28 mouse cellular contexts compared by ENCODE assay signal in the genomic region with DNA sequence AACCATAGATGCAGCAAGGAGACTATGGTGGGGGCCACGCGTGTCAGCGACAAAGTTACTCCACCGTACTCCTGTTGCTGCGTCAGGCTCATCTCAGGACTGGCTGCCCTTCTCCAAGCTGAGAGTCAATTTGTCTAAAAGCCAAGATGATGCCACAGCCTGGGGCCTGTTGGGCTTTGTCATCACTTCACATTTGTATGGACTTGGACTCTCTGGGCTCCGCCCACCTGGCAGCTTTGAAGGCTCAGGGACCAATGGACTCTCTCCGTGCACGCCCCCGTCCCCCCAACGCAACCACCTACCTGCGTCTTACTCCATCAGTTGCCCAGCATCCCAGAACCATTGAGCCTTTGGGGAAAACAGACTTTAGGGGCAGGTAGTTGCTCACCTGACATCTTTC. TPM values are rescaled to one million over a fixed set of nuclear protein-coding genes. Genes with fewer than 3 reads are reported as not detected.
DNase-seq lines count a peak whose midpoint lies in the region; ATAC-seq lines count a peak whose summit lies in the region.
"Had no signal": no experiment of that assay in that cellular context is flagged by ENCODE, and none has a peak within 500 bp of the region (broad histone marks: within the 10 kb centered on the region; RNA-seq: fewer than 3 reads in every experiment).

No protein-coding gene starts in this region.

- H3K9me3 ChIP-seq in heart, embryonic 13.5 days: no peaks in the 10 kb centered on the region
- no peaks in the 10 kb centered on the region for H3K9me3 ChIP-seq in embryonic facial prominence, embryonic 15.5 days (replicated peaks)
- H3K9me3 ChIP-seq: heart, embryonic 15.5 days; hindbrain, embryonic 15.5 days; intestine, embryonic 15.5 days; limb, embryonic 12.5 days; liver, embryonic 15.5 days; lung, embryonic 15.5 days; neural tube, embryonic 15.5 days; stomach, embryonic 15.5 days had no signal

- H3K36me3 ChIP-seq in heart, embryonic 13.5 days: no peaks in the 10 kb centered on the region
- H3K36me3 ChIP-seq in embryonic facial prominence, embryonic 15.5 days: no peaks in the 10 kb centered on the region
- H3K36me3 ChIP-seq: heart, embryonic 15.5 days; hindbrain, embryonic 15.5 days; intestine, embryonic 15.5 days; limb, embryonic 12.5 days; liver, embryonic 15.5 days; lung, embryonic 15.5 days; neural tube, embryonic 15.5 days; stomach, embryonic 15.5 days had no signal

- DNase-seq in heart, postnatal 25 days (ENCODE audit: low spot score): no peak
- DNase-seq in 3T3-L1 (ENCODE audit: low read depth, low spot score) (peak; percentile 29), ES-CJ7 (ENCODE audit: low read depth, low spot score) (peak; percentile 54)
- DNase-seq in ovary, adult 18-20 months (ENCODE audit: low spot score): no peak
- no peak for DNase-seq in urinary bladder, postnatal 36 days (ENCODE audit: low spot score in 2 of 2)
- no peak for DNase-seq in natural killer cell, adult 2 months (ENCODE audit: low spot score in 2 of 2)
- DNase-seq: adrenal gland, adult 2 months; B cell, adult 2 months; cerebellum, adult 2 months; cerebellum, postnatal 25 days; kidney, adult 9 months; kidney, postnatal 14 days; layer of hippocampus, postnatal 36 days; lung, postnatal 36 days; thymus, postnatal 14 days had no signal

- H3K4me1 ChIP-seq in heart, embryonic 13.5 days: peaks cover 28% of the 10 kb centered on the region
- peaks cover 30% of the 10 kb centered on the region for H3K4me1 ChIP-seq in embryonic facial prominence, embryonic 15.5 days

- 0 out of 2 replicates have a peak overlapping the region, but pooled peaks have one; percentile 56 for H3K9ac ChIP-seq in heart, embryonic 13.5 days
- H3K9ac ChIP-seq in embryonic facial prominence, embryonic 15.5 days: no peak overlapping the region
- H3K9ac ChIP-seq: heart, embryonic 15.5 days; hindbrain, embryonic 15.5 days; intestine, embryonic 15.5 days; limb, embryonic 12.5 days; liver, embryonic 15.5 days; lung, embryonic 15.5 days; neural tube, embryonic 15.5 days; stomach, embryonic 15.5 days had no signal

- no peak overlapping the region for H3K4me2 ChIP-seq in heart, embryonic 13.5 days
- peak overlapping the region; percentile 25; the same call in 1 of the 2 replicates for H3K4me2 ChIP-seq in embryonic facial prominence, embryonic 15.5 days (replicated peaks)
- H3K4me2 ChIP-seq: heart, embryonic 15.5 days; hindbrain, embryonic 15.5 days; intestine, embryonic 15.5 days; limb, embryonic 12.5 days; liver, embryonic 15.5 days; lung, embryonic 15.5 days; neural tube, embryonic 15.5 days; stomach, embryonic 15.5 days had no signal

- WGBS in heart, embryonic 13.5 days: 64% methylated on average over 11 of the region's 11 CpGs
- WGBS in embryonic facial prominence, embryonic 15.5 days: 58% methylated on average over 11 of the region's 11 CpGs

- intact Hi-C loops in heart, postnatal 25 days (cut with DNase I): no loop called here

- H3K27me3 ChIP-seq in heart, embryonic 13.5 days (replicated peaks): peaks cover 62% of the 10 kb centered on the region
- peaks cover 21% of the 10 kb centered on the region for H3K27me3 ChIP-seq in embryonic facial prominence, embryonic 15.5 days

- no peak overlapping the region for H3K4me3 ChIP-seq in heart, embryonic 13.5 days
- no peak overlapping the region for H3K4me3 ChIP-seq in embryonic facial prominence, embryonic 15.5 days (replicated peaks)
- H3K4me3 ChIP-seq: heart, embryonic 15.5 days; hindbrain, embryonic 15.5 days; intestine, embryonic 15.5 days; limb, embryonic 12.5 days; liver, embryonic 15.5 days; lung, embryonic 15.5 days; neural tube, embryonic 15.5 days; stomach, embryonic 15.5 days had no signal

- ATAC-seq in heart, embryonic 13.5 days (ENCODE audit: extremely low read depth, insufficient number of reproducible peaks, low FRiP score, low TSS enrichment): no peak
- ATAC-seq in embryonic facial prominence, embryonic 15.5 days (ENCODE audit: insufficient number of reproducible peaks, low FRiP score, low TSS enrichment, low read depth): no peak
- ATAC-seq: intestine, embryonic 15.5 days; midbrain, embryonic 16.5 days had no signal

- H3K27ac ChIP-seq in heart, embryonic 13.5 days (replicated peaks): no peak overlapping the region
- H3K27ac ChIP-seq in embryonic facial prominence, embryonic 15.5 days (replicated peaks): peak overlapping the region; percentile 87
- H3K27ac ChIP-seq: heart, embryonic 15.5 days; hindbrain, embryonic 15.5 days; intestine, embryonic 15.5 days; limb, embryonic 12.5 days; liver, embryonic 15.5 days; lung, embryonic 15.5 days; neural tube, embryonic 15.5 days had no signal

RNA-seq across cellular contexts. Expression of gene Lif, which starts 14.2 kb away (rescaled TPM):
- 0.10 and 0.56 TPM in 2 replicates for polyA plus RNA-seq in heart, embryonic 13.5 days (2015; fragmentation: Nextera tagmentation; extraction: Ambion mirVana)
- total RNA-seq in heart, postnatal 25 days (2021): under 1 TPM; 0.17 to 0.55 TPM
- 0.32 and 0.67 TPM in 2 replicates for polyA plus RNA-seq in embryonic facial prominence, embryonic 15.5 days (2015; fragmentation: Nextera tagmentation; extraction: Ambion mirVana)
- polyA plus RNA-seq: forebrain, embryonic 11.5 days; liver, embryonic 15.5 days had no signal

RNA-seq across cellular contexts. Expression of gene Osm, which starts 35.3 kb away (rescaled TPM):
- polyA plus RNA-seq in heart, embryonic 13.5 days (2015; fragmentation: Nextera tagmentation; extraction: Ambion mirVana): 0.08 TPM in 1 of 2 replicates, not detected in the other
- not detected for total RNA-seq in heart, postnatal 25 days (2021)
- polyA plus RNA-seq in embryonic facial prominence, embryonic 15.5 days (2015; fragmentation: Nextera tagmentation; extraction: Ambion mirVana): 0.20 and 0.21 TPM in 2 replicates
- total RNA-seq: layer of hippocampus, postnatal 36 days; left cerebral cortex, postnatal 10 days had no signal
- polyA plus RNA-seq: forebrain, embryonic 11.5 days; hindbrain, embryonic 15.5 days; limb, embryonic 12.5 days; neural tube, embryonic 15.5 days had no signal

RNA-seq across cellular contexts. Expression of gene Castor1, which starts 53.5 kb away (rescaled TPM):
- polyA plus RNA-seq in heart, embryonic 13.5 days (2015; fragmentation: Nextera tagmentation; extraction: Ambion mirVana): 3.5 and 4.6 TPM in 2 replicates
- total RNA-seq in heart, postnatal 25 days (2021): 1 to 10 TPM; 3.8 to 7.4 TPM
- polyA plus RNA-seq in embryonic facial prominence, embryonic 15.5 days (2015; fragmentation: Nextera tagmentation; extraction: Ambion mirVana): 13.1 and 14.0 TPM in 2 replicates

Comparison
In these comparisons a context has a peak if more than half of its experiments do, and no peak if none do; other contexts are left out.
1. DNase-seq: peak in 3T3-L1 (single experiment) and ES-CJ7 (single experiment); none in heart, postnatal 25 days (single experiment), ovary, adult 18-20 months (single experiment), urinary bladder, postnatal 36 days (0 of 2) and natural killer cell, adult 2 months (0 of 2).